Mouse (Mus musculus) heart, adult 2 months (tissue): ENCODE results near the gene Acot4.

ENCODE experiments used
- CTCF ChIP-seq: fragments of 200-600 bp; IDR thresholded peaks from 2 replicates; pipeline ENCODE4 v1.8.1; 2022; ENCODE audit warnings: antibody characterized with exemption, mild to moderate bottlenecking, moderate library complexity
- EP300 ChIP-seq: fragments of 200-500 bp; IDR thresholded peaks from 2 replicates; pipeline ENCODE4 v1.6.1; 2011; ENCODE audit warnings: low read depth, low read length, control low read depth; ENCODE audit not compliant: insufficient read depth
- POLR2A ChIP-seq: fragments of 200-500 bp; IDR thresholded peaks from 2 replicates; pipeline ENCODE4 v1.6.1; 2011; ENCODE audit warnings: mild to moderate bottlenecking, low read depth, low read length, control low read depth; ENCODE audit not compliant: insufficient read depth

- TF ChIP-seq CTCF (no peak), POLR2A (no peak), EP300 (no peak)
Observed at GRCm38 (mm10) chr12:83997221-83997620, 41.0 kb upstream of the Acot4 start.
